Mouse (Mus musculus): ENCODE results near the gene Plxdc2.

Gene Plxdc2

DNA sequence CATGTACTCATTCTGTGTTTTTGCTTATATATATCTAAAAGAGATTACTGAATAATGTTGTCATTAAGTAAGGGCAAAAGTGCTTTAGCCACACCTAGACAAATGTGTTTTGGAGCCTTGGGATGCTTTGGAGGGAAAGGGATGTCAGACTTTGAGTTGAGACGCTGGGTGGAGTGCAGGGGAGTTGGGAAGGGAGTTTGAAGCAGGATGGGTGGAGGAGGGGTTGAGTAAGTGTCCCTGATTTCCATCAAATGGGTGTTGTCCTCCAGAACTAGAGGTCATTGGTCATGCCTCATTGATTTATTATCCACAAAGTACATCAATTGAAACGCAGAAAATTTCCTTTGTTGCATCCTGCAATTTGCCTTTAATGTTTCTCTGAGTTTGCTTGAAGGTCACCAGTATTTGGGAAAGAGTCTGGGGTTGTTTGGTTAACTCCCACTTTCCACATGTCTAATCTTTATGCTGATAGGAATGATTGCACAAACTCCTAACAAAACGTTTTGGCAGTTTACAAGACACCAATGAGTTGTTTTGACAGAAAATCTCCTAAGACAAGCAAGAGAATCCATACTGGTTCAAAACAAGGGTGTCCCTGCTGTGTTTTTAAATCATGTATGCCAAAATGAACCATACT, 58.4 kb downstream of the Plxdc2 start:
- no peak for DNase-seq (ENCODE audit: extremely low spot score)

DNA sequence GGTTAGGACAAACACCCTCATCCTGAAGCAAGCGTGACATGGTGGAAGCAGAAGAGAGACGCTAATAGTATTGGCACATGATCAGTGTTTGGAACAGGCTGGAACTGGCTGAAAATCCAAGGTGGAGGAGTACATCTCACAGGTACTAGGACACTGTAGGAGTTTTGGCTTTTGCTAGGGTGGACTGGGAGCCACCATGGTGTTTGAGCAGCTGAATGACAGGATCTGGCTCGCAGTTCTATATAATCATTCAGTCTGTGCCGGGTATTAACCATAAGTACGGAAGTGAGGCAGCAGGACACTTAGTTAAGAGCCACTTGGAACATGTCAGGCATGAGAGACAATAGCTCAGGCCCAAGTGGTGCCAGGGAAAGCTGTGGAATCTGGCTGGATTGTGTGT, 82.9 kb downstream of the Plxdc2 start:
- no peak for DNase-seq (ENCODE audit: extremely low spot score)

DNA sequence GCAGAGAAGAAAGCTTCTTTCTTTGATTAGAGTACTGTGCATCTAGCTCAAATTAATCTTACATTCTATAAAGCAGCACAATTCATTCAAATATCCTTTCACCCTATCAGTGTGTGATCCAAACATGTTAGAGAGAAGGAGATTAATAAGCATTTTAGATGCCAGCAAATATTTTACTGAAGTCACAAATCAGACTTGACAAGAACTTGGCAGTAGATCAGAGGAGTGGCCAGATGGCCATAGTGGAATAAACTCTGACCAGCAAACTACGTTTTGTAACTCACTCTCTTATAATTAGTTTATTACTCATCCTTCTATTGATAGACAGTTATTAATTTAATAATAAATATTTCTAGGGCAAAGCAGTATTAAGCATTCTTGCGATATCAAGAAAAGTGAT, 86.5 kb downstream of the Plxdc2 start:
- no peak for DNase-seq (ENCODE audit: extremely low spot score)

DNA sequence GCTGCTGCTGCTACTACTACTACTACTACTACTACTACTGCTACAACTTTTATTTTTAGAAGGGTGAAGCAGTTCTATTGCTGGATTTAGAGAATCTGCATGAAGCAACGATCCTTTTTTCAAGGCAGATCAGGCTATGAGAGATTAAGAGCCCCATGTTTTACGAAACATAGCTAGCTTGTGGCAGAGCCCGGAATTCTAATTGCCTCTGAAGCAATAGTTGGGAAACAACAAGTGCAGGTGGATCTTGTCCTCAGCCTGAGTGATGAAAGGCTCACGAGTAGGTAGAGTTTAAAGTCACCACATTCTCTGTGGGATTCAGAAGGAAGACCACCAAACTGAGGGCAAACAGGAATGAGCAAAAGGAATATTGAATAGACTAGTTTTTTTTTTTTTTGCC, 91.8 kb downstream of the Plxdc2 start:
- DNase-seq (ENCODE audit: extremely low spot score) = no peak

DNA sequence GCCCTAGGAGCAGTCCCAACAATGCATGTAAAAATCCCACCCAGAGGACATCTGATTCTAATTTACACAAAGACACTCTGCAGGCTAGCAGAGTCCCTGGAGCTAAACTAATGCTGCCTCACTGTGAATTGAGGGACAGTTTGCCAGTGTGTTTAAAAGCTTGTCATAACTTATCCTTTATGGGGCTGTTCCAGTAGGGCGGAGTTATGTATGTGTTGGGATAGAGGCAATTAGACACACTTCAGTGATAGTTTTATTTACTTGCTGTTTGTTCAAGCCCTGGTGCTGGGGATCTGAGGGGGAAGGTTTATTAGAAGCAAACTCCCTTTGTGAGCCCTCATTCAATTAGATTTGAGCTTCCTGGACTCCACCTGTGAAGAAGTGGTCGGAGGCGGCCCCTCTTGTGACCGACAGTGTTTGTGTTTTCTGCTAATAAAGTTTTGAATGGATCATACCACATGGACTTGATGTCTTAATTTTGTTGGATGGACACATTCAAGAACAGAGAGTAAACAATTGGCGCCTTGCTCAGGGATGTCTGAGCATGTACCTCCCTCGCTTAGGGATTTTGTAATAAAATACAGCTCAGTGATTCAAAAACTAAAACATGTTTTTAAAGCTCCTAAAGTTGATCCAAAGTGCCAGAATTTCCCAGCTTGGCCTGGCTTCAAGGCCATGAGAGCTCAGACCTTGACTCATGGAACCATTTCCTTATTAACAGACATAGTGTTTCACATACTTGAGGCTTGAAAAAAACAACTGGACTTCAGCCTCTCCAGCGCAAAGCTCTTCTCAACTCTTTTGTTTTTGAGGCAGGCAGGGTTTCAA, 94.9 kb downstream of the Plxdc2 start:
- peak; percentile 40 for DNase-seq (ENCODE audit: extremely low spot score)

DNA sequence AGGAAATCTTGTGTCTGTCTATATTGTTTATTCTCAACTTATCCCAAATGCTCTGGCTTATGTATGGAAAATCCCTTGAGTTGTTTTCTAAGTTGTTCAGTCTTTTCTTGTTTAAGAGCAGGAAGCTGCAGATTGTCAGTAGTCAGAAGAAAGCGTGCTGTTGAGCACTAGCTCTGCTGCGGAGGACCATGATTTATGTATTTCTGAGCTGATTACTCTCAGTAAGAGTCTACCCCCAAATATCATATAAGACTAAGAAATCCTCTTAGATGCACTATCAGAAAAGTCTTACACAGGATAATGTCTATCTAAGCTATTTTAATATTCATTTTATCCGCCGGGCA, 95.5 kb downstream of the Plxdc2 start:
- no peak for DNase-seq (ENCODE audit: extremely low spot score)

DNA sequence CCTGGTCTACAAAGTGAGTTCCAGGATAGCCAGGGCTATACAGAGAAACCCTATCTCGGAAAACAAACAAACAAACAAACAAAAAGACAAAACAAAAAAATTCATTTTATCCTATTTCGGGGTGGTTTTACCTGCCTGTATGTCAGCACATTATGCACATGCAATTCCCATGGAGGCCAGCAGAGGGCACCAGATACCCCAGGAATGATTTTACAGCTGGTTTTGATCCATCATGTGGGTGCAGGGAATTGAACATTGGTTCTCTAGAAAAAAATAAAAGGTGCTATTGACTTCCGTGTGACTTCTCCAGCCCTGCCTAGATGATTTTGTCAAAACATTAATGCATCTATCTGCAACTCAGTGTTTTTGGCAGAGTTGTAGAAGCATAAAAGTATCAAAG, 96.0 kb downstream of the Plxdc2 start:
- no peak for DNase-seq (ENCODE audit: extremely low spot score)

DNA sequence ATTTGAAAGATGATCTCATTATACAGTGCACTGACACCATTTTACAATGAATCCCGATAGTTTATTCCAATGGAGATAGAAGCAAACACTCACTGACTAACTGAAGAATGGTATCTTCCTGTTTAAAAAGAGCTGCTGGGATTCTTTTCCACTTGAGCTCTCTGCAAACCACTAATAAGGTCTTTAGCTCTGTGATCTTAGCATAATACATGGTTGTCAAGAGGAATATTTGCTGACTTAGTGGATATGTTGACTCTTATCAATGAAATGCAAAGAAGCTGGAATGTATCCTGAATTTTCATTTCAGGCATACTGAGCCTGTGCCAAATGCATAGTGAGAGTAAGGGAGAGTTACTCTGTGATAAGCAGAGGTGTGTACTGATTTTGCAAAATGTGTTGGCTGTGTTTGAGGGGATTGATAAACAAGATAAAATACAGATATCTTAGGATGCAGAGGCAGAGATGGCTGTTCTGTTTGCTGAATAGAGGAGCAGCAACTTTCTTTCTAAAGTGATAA, 100.2 kb downstream of the Plxdc2 start:
- no peak for DNase-seq (ENCODE audit: extremely low spot score)

DNA sequence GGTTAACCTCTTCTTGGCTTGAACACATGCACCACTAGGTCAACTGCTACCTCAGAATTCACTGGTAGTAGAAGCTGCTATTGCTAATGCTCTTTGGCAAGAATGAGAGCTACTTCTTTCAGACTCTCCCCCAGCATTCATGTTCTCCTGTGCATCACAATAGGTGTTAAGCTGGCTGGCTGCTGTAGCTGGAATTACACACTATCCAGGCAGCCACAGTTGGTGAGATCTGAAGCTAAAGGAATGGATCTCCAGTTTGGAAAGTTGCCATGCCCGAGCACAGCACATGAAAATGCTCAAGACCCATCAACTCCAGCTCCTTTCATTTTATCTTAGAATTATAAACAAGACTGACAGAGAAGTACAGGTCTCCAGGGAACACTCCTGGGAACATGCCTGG, 103.4 kb downstream of the Plxdc2 start:
- DNase-seq (ENCODE audit: extremely low spot score) = no peak

DNA sequence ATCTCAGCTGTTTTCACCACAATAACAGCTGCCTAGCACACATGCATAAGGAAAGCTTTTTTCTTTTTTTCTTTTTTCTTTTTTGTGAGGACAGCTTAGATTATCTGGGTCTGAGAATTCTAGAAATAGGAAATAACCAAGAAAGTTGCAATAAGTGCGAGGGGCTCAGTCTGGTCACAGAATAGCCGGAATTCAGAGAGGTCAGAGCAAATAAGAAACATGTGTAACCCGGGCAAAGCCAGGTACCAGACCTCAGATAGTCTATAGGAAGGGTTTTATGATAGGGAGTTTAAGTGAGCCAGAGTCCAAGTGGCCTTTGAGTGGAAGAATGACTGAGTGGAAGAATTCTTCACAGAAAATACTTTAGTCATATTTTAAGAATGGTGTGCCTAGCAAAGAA, 114.0 kb downstream of the Plxdc2 start:
- DNase-seq (ENCODE audit: extremely low spot score) = peak; percentile 26

DNA sequence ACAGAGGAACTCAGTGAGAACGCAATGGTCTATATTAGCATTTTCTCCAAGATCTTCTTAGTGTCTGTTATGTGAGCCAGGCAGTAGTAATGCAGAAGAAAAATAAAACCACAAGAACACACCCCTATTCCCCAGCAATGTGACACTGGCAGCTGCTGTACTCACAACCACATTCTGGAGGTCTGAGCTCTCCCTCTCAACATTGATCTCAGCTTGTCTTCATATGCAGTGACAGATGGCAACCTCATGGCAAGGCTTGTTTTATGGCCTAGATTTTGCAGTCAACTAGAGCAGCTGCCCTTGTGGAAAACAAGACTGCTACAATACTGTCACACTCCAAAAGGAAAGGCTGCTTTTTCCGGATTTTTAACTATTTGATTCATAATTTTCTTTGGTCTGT, 127.8 kb downstream of the Plxdc2 start:
- no peak for DNase-seq (ENCODE audit: extremely low spot score)

DNA sequence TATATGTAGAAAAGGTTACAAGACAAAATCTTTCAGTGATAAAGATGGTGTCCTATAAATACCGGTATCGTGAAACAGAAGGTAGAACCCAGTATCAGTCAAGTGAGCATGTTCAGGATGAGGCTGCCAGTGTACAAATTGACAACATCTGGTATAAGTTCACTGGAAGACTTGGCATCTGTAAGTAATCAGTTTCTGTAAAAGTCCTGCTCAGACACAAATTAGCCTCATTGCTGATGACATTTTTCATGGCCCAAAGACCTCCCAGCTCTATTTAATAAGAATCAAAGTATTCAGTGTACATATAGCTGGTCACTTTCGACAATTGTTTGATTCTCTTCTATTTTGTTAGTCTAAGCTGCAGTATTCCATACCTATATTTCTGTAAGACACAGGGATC, 129.9 kb downstream of the Plxdc2 start:
- peak; percentile 20 for DNase-seq (ENCODE audit: extremely low spot score)

DNA sequence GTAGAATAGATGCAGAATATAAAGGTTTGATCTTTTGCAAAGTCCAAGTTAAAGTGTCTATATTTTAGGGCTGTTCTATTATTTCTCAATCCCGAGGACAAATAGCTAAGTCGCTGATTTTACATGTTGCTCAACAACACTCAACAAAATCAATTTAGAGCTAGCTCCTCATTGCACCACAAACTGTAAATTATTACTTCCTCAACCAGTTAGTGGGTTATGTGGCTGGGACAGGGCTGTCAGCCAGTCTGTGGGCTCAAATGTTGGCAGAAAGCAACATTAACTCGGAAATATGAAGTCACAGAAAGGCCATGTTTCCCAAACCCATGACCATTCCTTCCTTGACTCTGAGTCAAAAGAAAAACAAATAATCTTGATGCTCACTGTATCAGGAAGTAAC, 135.1 kb downstream of the Plxdc2 start:
- DNase-seq (ENCODE audit: extremely low spot score) = no peak

DNA sequence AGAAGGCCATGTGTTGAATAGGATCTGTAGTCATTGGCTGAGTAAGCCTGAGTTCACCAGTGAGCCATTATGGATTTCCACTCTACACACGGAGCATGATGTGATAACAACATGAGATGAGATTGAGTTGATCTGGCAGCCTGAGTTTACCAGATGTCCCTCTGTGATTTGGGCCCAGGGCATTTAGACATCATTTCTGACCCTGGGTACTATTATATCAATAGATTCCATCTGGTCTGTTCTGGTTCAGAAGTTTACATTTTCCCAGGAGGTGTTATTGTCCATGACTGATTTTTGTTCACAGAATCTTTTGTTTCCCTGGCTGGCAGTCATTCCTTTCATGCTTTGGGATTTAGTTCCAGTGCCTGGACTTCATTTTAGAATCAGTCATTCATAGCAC, 146.7 kb downstream of the Plxdc2 start:
- no peak for DNase-seq (ENCODE audit: extremely low spot score)

DNA sequence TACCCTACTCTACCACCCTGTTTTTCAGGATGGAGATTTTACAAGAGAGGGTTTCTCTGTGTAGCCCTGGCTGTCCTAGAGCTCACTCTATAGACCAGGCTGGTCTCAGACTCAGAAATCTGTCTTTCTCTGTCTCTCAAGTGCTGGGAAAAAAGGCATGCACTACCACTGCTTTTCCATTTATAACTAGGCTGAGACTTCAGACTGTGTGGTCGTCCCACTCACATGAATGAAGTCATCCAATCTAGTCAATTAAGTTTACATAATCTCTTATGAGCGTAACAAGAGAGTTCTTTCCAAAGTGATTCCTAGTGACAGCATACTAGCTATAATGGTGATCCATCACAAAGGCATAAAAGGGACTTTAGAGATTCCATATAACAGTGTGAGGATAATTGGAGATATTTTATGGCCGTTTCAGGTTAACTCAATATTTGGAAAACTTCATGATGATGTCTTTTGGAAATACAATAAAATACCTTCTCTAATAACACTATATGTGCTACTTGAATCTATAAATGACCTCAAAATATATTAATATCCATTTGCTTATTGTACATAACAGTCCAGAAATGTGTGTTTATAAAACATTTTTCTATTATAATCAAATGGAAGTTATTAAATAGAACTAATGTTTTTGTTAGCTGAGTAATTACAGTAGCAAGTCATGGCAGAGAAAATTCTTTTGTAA, 151.6 kb downstream of the Plxdc2 start:
- DNase-seq (ENCODE audit: extremely low spot score) = no peak

DNA sequence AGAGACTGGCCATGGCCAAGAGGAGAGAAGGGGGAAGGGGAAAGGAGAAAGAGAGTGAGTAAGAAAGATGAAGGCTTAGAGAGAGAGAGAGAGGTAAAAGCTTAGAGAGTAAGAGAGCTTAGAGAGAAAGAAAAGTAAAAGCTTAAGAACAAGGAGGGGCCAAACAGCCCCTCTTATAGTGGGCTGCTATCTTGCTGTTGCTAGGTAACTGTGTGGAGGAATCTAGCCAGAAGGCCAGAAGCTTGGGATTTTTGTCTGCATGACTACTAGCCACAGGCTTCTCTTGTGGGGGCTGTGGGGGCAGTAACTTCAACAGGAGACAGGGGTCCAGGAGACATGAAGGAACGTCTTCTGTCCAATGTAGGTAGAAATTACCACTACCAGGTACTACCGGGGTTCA, 162.0 kb downstream of the Plxdc2 start:
- peak; percentile 17 for DNase-seq (ENCODE audit: extremely low spot score)

DNA sequence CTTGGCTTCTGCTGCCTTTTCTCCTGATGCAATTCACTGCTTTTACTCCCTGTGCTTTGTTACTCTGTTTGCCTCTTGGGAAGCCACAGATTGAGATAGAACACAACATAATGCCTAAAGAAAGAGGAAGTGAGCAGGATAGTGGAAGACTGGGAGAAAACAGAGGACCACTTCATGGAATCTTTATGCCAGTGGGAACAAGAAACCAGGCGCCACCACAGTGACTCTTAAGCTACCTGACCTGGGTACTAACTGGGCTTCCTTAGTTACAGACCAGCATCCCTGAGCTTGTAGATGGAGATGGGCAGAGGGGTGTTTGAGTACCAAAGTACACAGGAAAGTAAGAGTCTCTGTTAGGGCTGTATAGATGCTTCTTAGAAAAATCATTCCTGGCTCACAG, 167.3 kb downstream of the Plxdc2 start:
- DNase-seq (ENCODE audit: extremely low spot score) = no peak

DNA sequence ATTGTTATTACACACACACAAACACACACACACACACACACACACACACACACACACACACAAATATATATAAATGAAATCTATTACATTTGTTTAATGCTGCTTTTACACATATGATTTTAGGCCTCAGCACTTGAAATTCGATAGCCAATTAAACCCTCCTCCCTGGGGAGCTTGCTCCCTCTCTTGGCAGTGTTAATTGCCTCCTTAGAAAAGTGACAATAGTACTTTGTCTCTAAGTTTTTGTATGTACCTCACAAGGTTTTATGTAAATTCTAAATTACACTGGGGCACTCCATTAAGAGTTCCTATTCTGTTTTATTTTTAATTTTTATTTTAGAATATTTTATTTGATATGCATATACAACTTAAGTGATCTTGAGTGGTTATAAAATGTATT, 176.1 kb downstream of the Plxdc2 start:
- DNase-seq (ENCODE audit: extremely low spot score) = no peak

DNA sequence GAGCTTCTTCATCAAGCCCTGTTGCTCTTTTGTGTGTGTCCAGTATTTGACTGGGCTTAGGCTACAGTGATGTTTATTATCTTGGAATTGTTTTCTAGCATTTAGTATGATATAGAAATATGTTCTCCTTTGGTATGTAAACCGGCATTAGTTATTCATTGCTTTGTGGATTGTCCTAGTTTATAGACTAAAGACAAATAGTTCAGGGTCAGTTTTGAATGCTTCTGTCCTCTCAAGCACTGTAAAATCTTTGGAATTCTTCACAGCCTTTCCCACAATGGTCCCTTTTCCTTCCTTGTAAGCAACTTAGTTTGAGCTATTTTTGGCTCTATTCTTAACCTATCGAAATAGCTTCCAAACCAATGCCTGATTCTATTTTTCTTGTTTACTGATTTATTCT, 178.5 kb downstream of the Plxdc2 start:
- DNase-seq (ENCODE audit: extremely low spot score) = no peak

DNA sequence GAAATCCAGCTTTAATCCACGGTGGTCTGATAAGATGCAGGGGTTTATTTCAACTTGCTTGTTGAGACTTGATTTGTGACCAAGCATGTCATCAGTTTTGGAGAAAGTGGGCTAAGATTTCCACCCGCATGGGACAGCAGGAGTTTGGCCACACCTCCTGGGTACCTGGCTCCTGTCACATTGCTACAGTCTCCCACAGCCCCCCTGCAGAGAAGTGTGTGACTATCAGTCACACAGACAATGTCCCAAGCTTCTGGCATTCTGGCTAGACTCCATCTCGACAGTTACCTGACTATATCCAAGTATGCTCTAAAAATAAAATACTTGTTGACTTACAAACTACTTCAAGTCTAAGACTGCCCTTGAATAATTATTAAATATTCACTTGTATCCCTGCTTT, 185.1 kb downstream of the Plxdc2 start:
- DNase-seq (ENCODE audit: extremely low spot score) = no peak

DNA sequence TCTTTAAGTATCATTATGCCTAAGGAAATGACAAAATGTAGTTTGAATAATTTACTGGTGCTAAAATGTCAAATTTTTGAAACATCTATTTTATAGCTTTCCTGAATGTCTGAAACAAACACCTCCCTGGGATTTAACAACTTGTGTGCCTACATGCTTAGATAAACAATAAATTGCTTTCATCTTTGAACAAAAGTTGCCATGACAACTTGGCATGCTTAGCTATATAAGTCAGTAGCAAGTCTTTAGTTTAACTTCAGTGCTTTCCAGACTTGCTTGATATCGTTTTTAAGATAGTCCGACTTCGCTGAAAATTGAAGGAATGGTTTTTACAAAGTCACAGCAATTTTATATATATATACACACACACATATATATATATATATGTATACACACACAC, 189.1 kb downstream of the Plxdc2 start:
- no peak for DNase-seq (ENCODE audit: extremely low spot score)

DNA sequence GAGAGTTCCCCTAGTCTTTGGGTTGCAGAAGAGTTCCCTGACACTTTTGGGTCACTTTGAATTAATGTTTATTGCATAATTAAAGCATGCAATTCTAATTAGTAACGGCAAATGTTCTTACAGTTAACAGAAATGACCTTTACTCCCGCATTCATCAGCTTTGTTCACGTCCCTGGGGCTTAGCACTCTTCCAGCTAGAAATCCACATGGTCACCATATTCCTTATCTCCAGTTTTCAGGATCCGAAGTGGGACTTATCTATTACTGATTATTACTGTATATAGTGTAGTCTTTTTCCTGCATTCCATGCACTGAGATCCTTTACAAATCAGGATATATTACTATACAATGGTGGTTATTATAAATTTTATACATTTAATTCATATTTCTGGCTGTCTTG, 203.2 kb downstream of the Plxdc2 start:
- DNase-seq (ENCODE audit: extremely low spot score) = no peak

DNA sequence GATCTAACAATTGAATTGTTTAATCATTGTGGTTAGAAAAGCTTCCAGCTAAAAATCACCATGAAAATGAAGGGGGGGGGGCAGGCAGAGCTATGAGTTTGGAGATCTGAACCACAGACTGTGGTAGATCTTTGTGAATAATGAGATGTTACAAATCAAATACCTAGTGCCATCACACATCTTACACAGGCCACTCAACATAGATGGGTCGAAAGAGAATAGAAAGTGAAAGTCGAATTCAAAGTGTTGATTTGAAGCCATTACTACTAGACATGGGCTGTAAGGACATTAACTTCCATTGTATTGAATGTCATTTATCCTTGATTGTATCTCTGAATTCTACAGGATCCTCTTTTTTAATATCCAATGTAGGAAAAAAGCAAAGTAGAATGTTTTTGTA, 212.2 kb downstream of the Plxdc2 start:
- DNase-seq (ENCODE audit: extremely low spot score) = no peak

Measured in embryo, embryonic 9.5 days (tissue).